Mouse (Mus musculus) olfactory bulb, adult 2 months (tissue): ENCODE data around the gene Capn5.

ENCODE experiments used
- CTCF ChIP-seq: fragments of 200-500 bp; IDR thresholded peaks from 2 replicates; pipeline ENCODE4 v1.5.1; 2012; ENCODE audit warnings: low read depth, mild to moderate bottlenecking, low read length, moderate library complexity; ENCODE audit not compliant: insufficient read depth
- POLR2A ChIP-seq: fragments of 200-500 bp; IDR thresholded peaks from 2 replicates; pipeline ENCODE4 v1.6.1; 2012; ENCODE audit warnings: mild to moderate bottlenecking, low read depth, low read length, moderate library complexity; ENCODE audit not compliant: insufficient read depth

DNA sequence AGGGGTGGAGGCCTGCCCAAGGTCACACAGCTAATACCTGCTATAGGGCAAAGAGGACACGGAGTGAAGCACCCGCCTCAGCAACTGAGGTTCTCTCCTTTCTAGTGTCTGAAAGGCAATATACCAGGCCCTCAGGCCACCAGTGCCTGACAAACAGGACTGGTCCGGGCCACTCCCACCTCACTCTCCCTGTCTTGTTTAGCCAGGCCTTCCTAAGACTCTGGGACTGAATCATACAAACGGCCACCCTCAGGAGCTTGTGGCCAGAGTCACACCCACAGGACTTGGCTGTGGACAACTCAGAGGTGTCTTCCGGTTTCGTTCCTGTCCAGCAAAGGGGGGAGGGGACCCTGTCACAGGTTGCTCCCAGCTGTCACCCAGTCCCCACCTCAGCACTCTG is 15.8 kb downstream of the Capn5 start:
- no peak for TF ChIP-seq CTCF
- TF ChIP-seq POLR2A, result no peak
